Mouse (Mus musculus): ENCODE measurements around the gene Sema4g. TPM values are rescaled to one million over a fixed set of nuclear protein-coding genes. Genes with fewer than 3 reads are reported as not detected.

Gene Sema4g
- total and polyA plus RNA-seq, 3 experiments = 0.15 to 0.47 TPM; not detected in 1

- Histone ChIP-seq H3K27ac (ENCODE audit: control insufficient read depth, low read depth, low read length) (no peak overlapping the region), H3K36me3 (ENCODE audit: control insufficient read depth in 1 of 2, insufficient read depth in 2 of 2, low read length in 2 of 2) (peaks cover 17 to 58% of the 10 kb centered on the region in 2 experiments), H3K9ac (ENCODE audit: control insufficient read depth, low read depth, low read length, poor library complexity, severe bottlenecking) (no peak overlapping the region), H3K4me1 (ENCODE audit: control insufficient read depth in 1 of 2, insufficient read depth in 2 of 2, low read length in 2 of 2) (peaks cover 7 to 12% of the 10 kb centered on the region in 2 experiments), H3K4me3 (ENCODE audit: control insufficient read depth in 1 of 2, insufficient read depth in 1 of 2, low read depth in 2 of 2, low read length in 2 of 2) (no peak overlapping the region), H3K27me3 (ENCODE audit: control insufficient read depth in 1 of 2, insufficient read depth in 2 of 2, low read length in 2 of 2) (no peaks in the 10 kb centered on the region), H3K79me2 (ENCODE audit: control insufficient read depth, insufficient read depth, low read length, poor library complexity) (no peaks in the 10 kb centered on the region), H3K9me3 (replicated peaks; ENCODE audit: insufficient read depth, low read length) (no peaks in the 10 kb centered on the region)
- TF ChIP-seq CHD1 (IDR thresholded peaks at IDR 0.05; ENCODE audit: low read depth, low read length) (no peak), POLR2AphosphoS5 (IDR thresholded peaks at IDR 0.05; ENCODE audit: borderline replicate concordance, low read depth, low read length) (no peak), NRF1 (IDR thresholded peaks at IDR 0.05; ENCODE audit: insufficient read depth, low read depth, low read length, poor library complexity, severe bottlenecking) (no peak), CTCF (IDR thresholded peaks at IDR 0.05 in 2 of 3, conservative IDR thresholded peaks at IDR 0.05 in 1 of 3; ENCODE audit: control insufficient read depth in 1 of 3, insufficient read depth in 1 of 3, low read depth in 2 of 3, low read length in 3 of 3, poor library complexity in 1 of 3, severe bottlenecking in 1 of 3) (peak in 2 of 3 experiments; percentile 34 to 48; a peak in 4 of 6 replicates), UBTF (IDR thresholded peaks at IDR 0.05; ENCODE audit: borderline replicate concordance, insufficient read depth, low read depth, low read length) (no peak), EP300 (IDR thresholded peaks at IDR 0.05; ENCODE audit: low read depth in 1 of 2, low read length in 2 of 2) (no peak)
- DNase-seq (ENCODE audit: low read depth, low spot score) = peak; percentile 56
These were observed 22.9 kb upstream of the Sema4g start for GRCm38 (mm10) chr19:44965978-44966377.

DNA sequence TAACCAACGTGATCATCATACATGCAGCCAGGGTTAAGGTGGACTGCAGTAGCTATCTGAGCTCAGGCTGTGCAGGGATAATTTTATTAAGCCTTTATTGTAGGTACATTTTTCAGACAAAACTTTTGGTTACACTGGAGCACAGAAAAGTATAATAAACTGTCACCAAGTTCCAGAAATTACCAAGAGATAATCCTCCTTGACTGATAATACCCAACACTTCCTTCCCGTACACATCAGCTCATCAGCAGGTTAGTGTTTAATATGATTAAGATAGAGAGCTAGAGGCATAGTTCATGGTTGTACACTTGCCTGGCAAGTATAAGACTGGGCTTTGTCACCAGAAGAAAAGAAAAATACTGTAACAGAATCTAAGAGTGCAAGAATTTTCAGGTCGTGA, 20.6 kb upstream of the Sema4g start:
- TF ChIP-seq EP300 (IDR thresholded peaks at IDR 0.05; ENCODE audit: low read depth in 1 of 2, low read length in 2 of 2) (peak; percentile 68 to 69; a peak in 3 of 4 replicates), RCOR1 (IDR thresholded peaks at IDR 0.05; ENCODE audit: low read depth, low read length) (no peak), UBTF (IDR thresholded peaks at IDR 0.05; ENCODE audit: borderline replicate concordance, insufficient read depth, low read depth, low read length) (no peak), POLR2A (IDR thresholded peaks at IDR 0.05; ENCODE audit: control insufficient read depth in 1 of 2, insufficient read depth in 1 of 2, low read depth in 1 of 2, low read length in 2 of 2, poor library complexity in 1 of 2) (no peak), HCFC1 (IDR thresholded peaks at IDR 0.05; ENCODE audit: low read depth, low read length) (no peak), GATA1 (IDR thresholded peaks at IDR 0.05; ENCODE audit: low read depth, low read length) (peak; percentile 79), TCF12 (IDR thresholded peaks at IDR 0.05; ENCODE audit: low read depth, low read length) (peak; percentile 19; the same call in 1 of the 2 replicates), MYB (IDR thresholded peaks at IDR 0.05; ENCODE audit: low read depth, low read length) (no peak)

GRCm38 (mm10) chr19:44976636-44977035, 12.3 kb upstream of the Sema4g start:
- Histone ChIP-seq H3K36me3 (ENCODE audit: control insufficient read depth in 1 of 2, insufficient read depth in 2 of 2, low read length in 2 of 2) (peaks cover 6 to 57% of the 10 kb centered on the region in 2 experiments), H3K9ac (ENCODE audit: control insufficient read depth, low read depth, low read length, poor library complexity, severe bottlenecking) (no peak overlapping the region), H3K27ac (ENCODE audit: control insufficient read depth, low read depth, low read length) (no peak overlapping the region), H3K4me1 (ENCODE audit: control insufficient read depth in 1 of 2, insufficient read depth in 2 of 2, low read length in 2 of 2) (no peaks in the 10 kb centered on the region), H3K4me3 (ENCODE audit: control insufficient read depth in 1 of 2, insufficient read depth in 1 of 2, low read depth in 2 of 2, low read length in 2 of 2) (no peak overlapping the region), H3K27me3 (ENCODE audit: control insufficient read depth in 1 of 2, insufficient read depth in 2 of 2, low read length in 2 of 2) (no peaks in the 10 kb centered on the region), H3K79me2 (ENCODE audit: control insufficient read depth, insufficient read depth, low read length, poor library complexity) (no peaks in the 10 kb centered on the region), H3K9me3 (replicated peaks; ENCODE audit: insufficient read depth, low read length) (no peaks in the 10 kb centered on the region)
- no peak for TF ChIP-seq MXI1 (IDR thresholded peaks at IDR 0.05; ENCODE audit: low read depth, low read length)
- no peak for TF ChIP-seq USF1 (IDR thresholded peaks at IDR 0.05; ENCODE audit: low read depth, low read length)
- no peak for TF ChIP-seq HCFC1 (IDR thresholded peaks at IDR 0.05; ENCODE audit: low read depth, low read length)
- no peak for TF ChIP-seq JUND (IDR thresholded peaks at IDR 0.05; ENCODE audit: low read depth, low read length)
- no peak for TF ChIP-seq GATA1 (IDR thresholded peaks at IDR 0.05; ENCODE audit: low read depth, low read length)
- TF ChIP-seq ETS1 (IDR thresholded peaks at IDR 0.05; ENCODE audit: low read depth, low read length) = no peak
- no peak for DNase-seq (ENCODE audit: low read depth, low spot score)

More for the DNA sequence above, 20.6 kb upstream of the Sema4g start:
- no peaks in the 10 kb centered on the region for H3K9me3 ChIP-seq (replicated peaks; ENCODE audit: insufficient read depth, low read length)
- no peaks in the 10 kb centered on the region for H3K27me3 ChIP-seq (ENCODE audit: control insufficient read depth in 1 of 2, insufficient read depth in 2 of 2, low read length in 2 of 2)
- H3K9ac ChIP-seq (ENCODE audit: control insufficient read depth, low read depth, low read length, poor library complexity, severe bottlenecking) = no peak overlapping the region
- DNase-seq (ENCODE audit: low read depth, low spot score) = no peak
- H3K4me1 ChIP-seq (ENCODE audit: control insufficient read depth in 1 of 2, insufficient read depth in 2 of 2, low read length in 2 of 2) = peaks cover 7 to 12% of the 10 kb centered on the region in 2 experiments
- no peak overlapping the region for H3K4me3 ChIP-seq (ENCODE audit: control insufficient read depth in 1 of 2, insufficient read depth in 1 of 2, low read depth in 2 of 2, low read length in 2 of 2)
- H3K27ac ChIP-seq (ENCODE audit: control insufficient read depth, low read depth, low read length) = 0 out of 2 replicates have a peak overlapping the region, but pooled peaks have one; percentile 24
- H3K36me3 ChIP-seq (ENCODE audit: control insufficient read depth in 1 of 2, insufficient read depth in 2 of 2, low read length in 2 of 2) = peaks cover 15 to 62% of the 10 kb centered on the region in 2 experiments
- no peaks in the 10 kb centered on the region for H3K79me2 ChIP-seq (ENCODE audit: control insufficient read depth, insufficient read depth, low read length, poor library complexity)
